Mouse (Mus musculus) G1E (cell line): ENCODE data around the gene Mex3a. TPM values are rescaled to one million over a fixed set of nuclear protein-coding genes. Genes with fewer than 3 reads are reported as not detected.

Source experiments
- ATAC-seq: 2 replicates; pipeline ENCODE4 v1.8.0; 2016; ENCODE audit warnings: mild to moderate bottlenecking; ENCODE audit not compliant: insufficient number of reproducible peaks, poor library complexity, low FRiP score, severe bottlenecking; ENCODE audit errors: extremely low read depth
- DNase-seq: peaks from one replicate; pipeline ENCODE4 v3.0.0; 2012; ENCODE audit warnings: low spot score
- H3K27me3 ChIP-seq: 2 replicates; pipeline ENCODE4 v1.6.1; 2012; ENCODE audit warnings: mild to moderate bottlenecking, low read length, inconsistent platforms; ENCODE audit not compliant: insufficient read depth
- H3K36me3 ChIP-seq: replicated peaks from 2 replicates; pipeline ENCODE3; 2012; ENCODE audit warnings: mild to moderate bottlenecking, inconsistent platforms
- H3K4me1 ChIP-seq: 2 replicates; pipeline ENCODE4 v1.6.1; 2012; ENCODE audit warnings: low read depth, low read length, inconsistent platforms, mixed read lengths; ENCODE audit not compliant: insufficient read depth
- H3K4me3 ChIP-seq: 2 replicates; pipeline ENCODE4 v1.5.1; 2012; ENCODE audit warnings: low read depth, mild to moderate bottlenecking, inconsistent platforms, low read length, moderate library complexity, mixed read lengths
- H3K9me3 ChIP-seq: replicated peaks from 2 replicates; pipeline ENCODE4 v1.6.1; 2012; ENCODE audit warnings: inconsistent platforms
- CTCF ChIP-seq: IDR thresholded peaks from 2 replicates; pipeline ENCODE4 v1.5.1; 2012; ENCODE audit warnings: low read depth, low read length, inconsistent platforms, mixed read lengths
- GATA1 ChIP-seq: IDR thresholded peaks from 2 replicates; pipeline ENCODE4 v1.6.1; 2012; ENCODE audit warnings: borderline replicate concordance, low read length, inconsistent platforms, mixed read lengths
- GATA2 ChIP-seq: IDR thresholded peaks from 2 replicates; pipeline ENCODE4 v1.6.1; 2012; ENCODE audit warnings: low read depth, low read length, inconsistent platforms, borderline replicate concordance
- POLR2AphosphoS5 ChIP-seq: IDR thresholded peaks from 2 replicates; pipeline ENCODE4 v1.6.1; 2012; ENCODE audit warnings: low read depth, low read length, inconsistent platforms; ENCODE audit not compliant: insufficient replicate concordance
- TAL1 ChIP-seq: conservative IDR thresholded peaks from 2 replicates; pipeline ENCODE4 v1.6.1; 2012; ENCODE audit warnings: low read depth, low read length, inconsistent platforms, mixed read lengths
- polyA plus RNA-seq: library from polyadenylated mRNA; stranded (reverse); fragments of >175 nt; gene quantifications from 2 replicates; pipeline ENCODE4 v1.2.3, GENCODE M21; 2012
- total RNA-seq, 2 experiments: library from RNA; stranded (forward) in 1 of 2; stranded (reverse) in 1 of 2; fragments of 200-1000 nt in 1 of 2; fragments of >200 nt in 1 of 2; fragmentation: Nextera tagmentation in 1 of 2; gene quantifications; 2 replicates each; pipeline ENCODE4 v1.2.3; 2014 to 2017

Gene Mex3a
- total and polyA plus RNA-seq, 3 experiments, result 2.0 to 9.6 (median 6.2) TPM

GRCm38 (mm10) chr3:88523027-88523426 lies 9.2 kb upstream of the Mex3a start:
- peaks cover 43% of the 10 kb centered on the region for H3K4me1 ChIP-seq
- ATAC-seq (no peak), DNase-seq (no peak)
- TF ChIP-seq POLR2AphosphoS5, result no peak
- TF ChIP-seq CTCF, result no peak
- no peak for TF ChIP-seq GATA1
- no peak for TF ChIP-seq TAL1
- no peak for TF ChIP-seq GATA2
- no peaks in the 10 kb centered on the region; the same call in 1 of the 2 replicates for H3K27me3 ChIP-seq
- H3K36me3 ChIP-seq, result peaks cover 50% of the 10 kb centered on the region
- no peak overlapping the region for H3K4me3 ChIP-seq
- H3K9me3 ChIP-seq, result no peaks in the 10 kb centered on the region

GRCm38 (mm10) chr3:88525021-88525420 lies 7.2 kb upstream of the Mex3a start:
- Histone ChIP-seq H3K36me3 (peaks cover 64% of the 10 kb centered on the region), H3K4me1 (peaks cover 50% of the 10 kb centered on the region), H3K27me3 (no peaks in the 10 kb centered on the region), H3K4me3 (no peak overlapping the region), H3K9me3 (no peaks in the 10 kb centered on the region)
- TF ChIP-seq GATA1, result no peak
- no peak for TF ChIP-seq TAL1
- TF ChIP-seq CTCF, result no peak
- no peak for TF ChIP-seq POLR2AphosphoS5
- TF ChIP-seq GATA2, result no peak
- DNase-seq (no peak), ATAC-seq (no peak)

GRCm38 (mm10) chr3:88526157-88527131 lies 5.8 kb upstream of the Mex3a start:
- Histone ChIP-seq H3K9me3 (no peaks in the 10 kb centered on the region), H3K4me1 (peaks cover 52% of the 10 kb centered on the region), H3K4me3 (no peak overlapping the region), H3K27me3 (no peaks in the 10 kb centered on the region), H3K36me3 (peaks cover 64% of the 10 kb centered on the region)
- no peak for TF ChIP-seq GATA2
- peak; percentile 98 for TF ChIP-seq CTCF
- no peak for TF ChIP-seq GATA1
- peak; percentile 78 for ATAC-seq
- DNase-seq, result peak; percentile 83

GRCm38 (mm10) chr3:88527565-88527964 lies 4.6 kb upstream of the Mex3a start:
- ATAC-seq, result no peak
- Histone ChIP-seq H3K4me1 (peaks cover 46% of the 10 kb centered on the region), H3K27me3 (peaks cover under 1% of the 10 kb centered on the region; the same call in 1 of the 2 replicates), H3K9me3 (no peaks in the 10 kb centered on the region), H3K4me3 (peak overlapping the region; percentile 55; the same call in 1 of the 2 replicates), H3K36me3 (peaks cover 58% of the 10 kb centered on the region)
- DNase-seq, result no peak
- TF ChIP-seq GATA2, result no peak
- TF ChIP-seq TAL1, result no peak
- TF ChIP-seq CTCF, result no peak
- TF ChIP-seq POLR2AphosphoS5, result no peak
- TF ChIP-seq GATA1, result no peak

- TF ChIP-seq TAL1, result no peak
- no peak for TF ChIP-seq CTCF
- no peak for TF ChIP-seq POLR2AphosphoS5
- TF ChIP-seq GATA2, result no peak
- no peak for TF ChIP-seq GATA1
- Histone ChIP-seq H3K4me3 (no peak overlapping the region), H3K4me1 (peaks cover 57% of the 10 kb centered on the region), H3K36me3 (peaks cover 48% of the 10 kb centered on the region), H3K27me3 (peaks cover 3% of the 10 kb centered on the region; the same call in 1 of the 2 replicates), H3K9me3 (no peaks in the 10 kb centered on the region)
- no peak for DNase-seq
- ATAC-seq, result no peak
These were observed 3.5 kb upstream of the Mex3a start for GRCm38 (mm10) chr3:88528646-88529045.

- TF ChIP-seq CTCF (no peak), GATA2 (no peak), TAL1 (no peak), POLR2AphosphoS5 (no peak), GATA1 (no peak)
- Histone ChIP-seq H3K4me1 (peaks cover 62% of the 10 kb centered on the region), H3K36me3 (peaks cover 40% of the 10 kb centered on the region), H3K4me3 (peak overlapping the region; percentile 61; the same call in 1 of the 2 replicates), H3K27me3 (peaks cover 3% of the 10 kb centered on the region; the same call in 1 of the 2 replicates), H3K9me3 (no peaks in the 10 kb centered on the region)
- ATAC-seq (no peak), DNase-seq (no peak)
These were observed 2.8 kb upstream of the Mex3a start for GRCm38 (mm10) chr3:88529204-88530000.
